Mouse (Mus musculus) midbrain, embryonic 11.5 days (tissue): ENCODE results near the gene Osgin1. TPM values are rescaled to one million over a fixed set of nuclear protein-coding genes. Genes with fewer than 3 reads are reported as not detected.

Source experiments
- ATAC-seq: fragments of 200-750 bp; cut with Nextera tagmentation; 2 replicates; pipeline ENCODE4 v1.8.0; 2017; ENCODE audit warnings: moderate TSS enrichment, moderate library complexity; ENCODE audit not compliant: low FRiP score
- DNase-seq: peaks from one replicate; pipeline ENCODE4 v3.0.0; 2015; ENCODE audit warnings: low spot score; ENCODE audit errors: missing footprints
- H3K27ac ChIP-seq: fragments of 300-500 bp; sonication (generic); 2 replicates; pipeline ENCODE4 v1.5.1; 2014; ENCODE audit warnings: low read depth, low read length
- H3K27me3 ChIP-seq: fragments of 300-500 bp; sonication (generic); 2 replicates; pipeline ENCODE4 v1.6.1; 2014; ENCODE audit warnings: mild to moderate bottlenecking, low read length, moderate library complexity, mixed read lengths; ENCODE audit not compliant: control insufficient read depth, insufficient read depth
- H3K36me3 ChIP-seq: fragments of 300-500 bp; sonication (generic); 2 replicates; pipeline ENCODE4 v1.6.1; 2014; ENCODE audit warnings: mild to moderate bottlenecking, low read length, moderate library complexity, mixed read lengths; ENCODE audit not compliant: control insufficient read depth, insufficient read depth
- H3K4me1 ChIP-seq: fragments of 300-500 bp; sonication (generic); 2 replicates; pipeline ENCODE4 v1.6.1; 2014; ENCODE audit warnings: low read length; ENCODE audit not compliant: control insufficient read depth, insufficient read depth
- H3K4me2 ChIP-seq: fragments of 300-500 bp; sonication (generic); 2 replicates; pipeline ENCODE4 v1.6.1; 2014; ENCODE audit warnings: mild to moderate bottlenecking, moderate library complexity
- H3K4me3 ChIP-seq: fragments of 300-500 bp; sonication (generic); 2 replicates; pipeline ENCODE4 v1.5.1; 2014; ENCODE audit warnings: low read depth, low read length
- H3K9ac ChIP-seq: fragments of 300-500 bp; sonication (generic); 2 replicates; pipeline ENCODE4 v1.6.1; 2014; ENCODE audit warnings: low read length
- H3K9me3 ChIP-seq: fragments of 300-500 bp; sonication (generic); 2 replicates; pipeline ENCODE4 v1.6.1; 2016; ENCODE audit warnings: low read length; ENCODE audit not compliant: control insufficient read depth
- WGBS: fragments of 180-500 bp; shearing (Covaris S2); extraction: QIAGEN DNeasy Blood & Tissue Kit; methylation state at CpG from one replicate; pipeline ENCODE4 v1.1.7; 2014; 5-methylcytosine and 5-hydroxymethylcytosine counted together
- polyA plus RNA-seq: library from polyadenylated mRNA; unstranded; fragments of >200 nt; fragmentation: Nextera tagmentation; extraction: Ambion mirVana; gene quantifications from 2 replicates; pipeline ENCODE4 v1.2.1, GENCODE M21; 2014

The Osgin1 gene
- polyA plus RNA-seq, 1 experiment from 2014 or later: 0.26 TPM

DNA sequence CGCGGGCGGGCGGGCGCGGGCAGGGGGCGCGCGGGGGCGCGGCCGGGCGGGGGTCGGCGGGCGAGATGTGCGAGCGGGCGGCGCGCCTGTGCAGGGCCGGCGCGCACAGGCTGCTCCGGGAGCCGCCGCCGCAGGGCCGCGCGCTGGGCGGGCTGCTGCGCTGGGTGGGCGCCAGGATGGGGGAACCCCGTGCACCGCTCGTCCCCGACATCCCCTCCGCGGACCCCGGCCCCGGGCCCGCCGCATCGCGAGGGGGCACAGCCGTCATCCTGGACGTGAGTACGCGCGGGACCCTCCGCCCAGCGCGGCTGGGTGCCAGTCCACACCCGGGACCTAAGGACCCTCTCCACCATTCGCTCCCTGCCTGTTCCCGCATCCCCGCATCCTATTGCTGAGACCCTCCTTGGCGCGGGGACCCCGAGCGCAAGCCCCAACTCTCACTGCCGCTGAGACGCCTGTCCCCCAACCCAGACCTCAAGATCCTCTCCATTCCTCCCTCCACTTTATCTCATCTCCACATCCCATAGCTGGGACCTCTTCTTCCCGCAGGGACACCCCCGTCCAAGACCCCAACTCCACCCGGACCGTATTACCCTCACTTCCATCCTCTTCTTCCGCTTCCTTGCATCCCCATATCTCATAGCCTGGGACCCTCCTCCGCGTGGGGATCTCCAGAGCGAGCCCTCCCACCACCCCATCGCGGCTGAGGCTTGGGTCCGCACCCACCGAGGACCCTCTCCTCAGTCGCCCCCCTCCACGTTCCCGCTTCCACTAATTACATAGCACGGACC lies 13.3 kb downstream of the Osgin1 start:
- WGBS: under 1% methylated on average over 46 of the region's 80 CpGs
- Histone ChIP-seq H3K4me2 (peak overlapping the region; percentile 90), H3K27ac (no peak overlapping the region), H3K9ac (peak overlapping the region; percentile 78), H3K27me3 (peaks cover 7% of the 10 kb centered on the region), H3K4me1 (peaks cover 7% of the 10 kb centered on the region; the same call in 1 of the 2 replicates), H3K4me3 (peak overlapping the region; percentile 59), H3K36me3 (no peaks in the 10 kb centered on the region), H3K9me3 (no peaks in the 10 kb centered on the region)
- ATAC-seq: peak; percentile 73
- DNase-seq: peak; percentile 94

DNA sequence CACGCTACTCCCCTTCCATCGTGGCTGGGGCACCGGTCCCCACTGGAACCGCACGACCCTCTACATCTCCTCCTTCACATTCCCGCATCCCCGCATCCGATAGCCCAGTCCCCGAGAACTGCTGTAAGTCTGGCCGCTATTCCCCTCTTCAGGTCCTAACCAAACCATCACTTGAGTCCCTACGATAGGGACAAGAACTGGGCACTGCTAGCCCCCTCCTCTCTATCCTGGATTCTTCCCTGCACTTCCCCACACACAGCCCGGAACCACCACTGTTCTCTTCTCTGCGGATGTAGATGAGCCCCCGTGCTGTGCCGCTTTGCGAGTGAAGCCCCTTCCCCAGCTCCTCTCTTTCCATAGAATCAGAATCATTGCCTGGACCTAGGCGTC lies 13.9 kb downstream of the Osgin1 start:
- Histone ChIP-seq H3K27ac (no peak overlapping the region), H3K4me3 (peak overlapping the region; percentile 59), H3K27me3 (peaks cover 7% of the 10 kb centered on the region), H3K4me1 (peaks cover 7% of the 10 kb centered on the region; the same call in 1 of the 2 replicates), H3K4me2 (peak overlapping the region; percentile 90), H3K9ac (peak overlapping the region; percentile 78), H3K36me3 (no peaks in the 10 kb centered on the region), H3K9me3 (no peaks in the 10 kb centered on the region)
- peak; percentile 12; the same call in 1 of the 2 replicates for ATAC-seq
- peak; percentile 92 for DNase-seq
- WGBS: under 1% methylated on average over 17 of the region's 17 CpGs

GRCm38 (mm10) chr8:119449627-119450026 lies 15.7 kb downstream of the Osgin1 start:
- Histone ChIP-seq H3K27me3 (peaks cover 7% of the 10 kb centered on the region), H3K9me3 (no peaks in the 10 kb centered on the region), H3K4me1 (peaks cover 7% of the 10 kb centered on the region; the same call in 1 of the 2 replicates), H3K4me2 (no peak overlapping the region), H3K36me3 (no peaks in the 10 kb centered on the region), H3K4me3 (no peak overlapping the region), H3K27ac (no peak overlapping the region), H3K9ac (no peak overlapping the region)
- WGBS: 80% methylated on average over 12 of the region's 12 CpGs
- ATAC-seq (no peak), DNase-seq (no peak)

GRCm38 (mm10) chr8:119451131-119451530 lies 17.2 kb downstream of the Osgin1 start:
- no peak overlapping the region for H3K4me2 ChIP-seq
- ATAC-seq (no peak), DNase-seq (no peak)
- peaks cover 7% of the 10 kb centered on the region for H3K27me3 ChIP-seq
- H3K9me3 ChIP-seq: no peaks in the 10 kb centered on the region
- WGBS: 85% methylated on average over 4 of the region's 4 CpGs
- peaks cover 4% of the 10 kb centered on the region; the same call in 1 of the 2 replicates for H3K4me1 ChIP-seq
- H3K27ac ChIP-seq: no peak overlapping the region
- H3K9ac ChIP-seq: no peak overlapping the region
- H3K4me3 ChIP-seq: no peak overlapping the region
- no peaks in the 10 kb centered on the region for H3K36me3 ChIP-seq

DNA sequence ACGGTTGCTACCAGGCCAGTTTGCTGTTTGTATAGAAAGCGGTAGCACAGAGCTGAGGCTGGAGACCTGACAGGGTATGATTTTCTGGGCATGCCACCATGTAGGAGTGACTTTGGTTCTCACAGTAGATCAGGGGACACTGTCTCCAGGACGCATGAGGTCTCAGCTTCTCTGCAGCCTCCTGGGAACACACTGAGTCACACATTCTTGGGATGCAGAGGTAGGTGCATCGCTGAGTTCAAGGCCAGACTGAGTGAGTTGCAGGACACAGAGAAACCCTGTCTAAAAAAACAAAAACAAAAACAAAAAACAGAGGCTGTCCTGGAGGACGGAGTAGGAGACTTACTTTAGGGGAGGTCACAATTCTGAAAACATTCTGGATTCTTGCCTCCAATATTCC lies 19.0 kb downstream of the Osgin1 start:
- no peak for DNase-seq
- H3K27ac ChIP-seq: no peak overlapping the region
- no peak overlapping the region for H3K9ac ChIP-seq
- WGBS: 90% methylated on average over 5 of the region's 5 CpGs
- no peaks in the 10 kb centered on the region for H3K36me3 ChIP-seq
- no peak overlapping the region for H3K4me2 ChIP-seq
- no peaks in the 10 kb centered on the region for H3K9me3 ChIP-seq
- no peak for ATAC-seq
- no peak overlapping the region for H3K4me3 ChIP-seq
- H3K4me1 ChIP-seq: no peaks in the 10 kb centered on the region
- peaks cover 2% of the 10 kb centered on the region for H3K27me3 ChIP-seq

DNA sequence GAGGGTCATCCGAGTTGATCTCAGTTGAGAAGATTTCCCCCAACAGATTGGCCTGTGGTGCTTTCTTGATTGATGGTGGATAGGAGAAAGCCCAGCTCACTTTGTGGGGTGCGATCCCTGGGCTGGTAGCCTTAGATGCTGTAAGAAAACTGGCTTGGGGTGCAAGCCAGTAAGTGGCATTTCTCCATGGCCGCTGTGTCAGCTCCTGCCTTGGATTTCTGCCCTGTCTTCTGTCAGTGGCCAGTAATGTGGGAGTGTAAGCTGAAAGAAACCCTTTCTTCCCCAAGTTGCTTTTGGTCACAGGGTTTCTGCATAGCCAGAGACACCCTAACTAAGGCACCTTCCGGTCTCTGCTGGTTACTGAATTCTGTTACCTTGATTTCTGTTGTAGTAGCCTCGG lies 22.1 kb downstream of the Osgin1 start:
- Histone ChIP-seq H3K36me3 (no peaks in the 10 kb centered on the region), H3K4me3 (no peak overlapping the region), H3K4me2 (no peak overlapping the region), H3K9ac (no peak overlapping the region), H3K27ac (no peak overlapping the region), H3K9me3 (no peaks in the 10 kb centered on the region), H3K4me1 (no peaks in the 10 kb centered on the region), H3K27me3 (no peaks in the 10 kb centered on the region)
- no peak for ATAC-seq
- WGBS: 92% methylated on average over 5 of the region's 5 CpGs
- no peak for DNase-seq

DNA sequence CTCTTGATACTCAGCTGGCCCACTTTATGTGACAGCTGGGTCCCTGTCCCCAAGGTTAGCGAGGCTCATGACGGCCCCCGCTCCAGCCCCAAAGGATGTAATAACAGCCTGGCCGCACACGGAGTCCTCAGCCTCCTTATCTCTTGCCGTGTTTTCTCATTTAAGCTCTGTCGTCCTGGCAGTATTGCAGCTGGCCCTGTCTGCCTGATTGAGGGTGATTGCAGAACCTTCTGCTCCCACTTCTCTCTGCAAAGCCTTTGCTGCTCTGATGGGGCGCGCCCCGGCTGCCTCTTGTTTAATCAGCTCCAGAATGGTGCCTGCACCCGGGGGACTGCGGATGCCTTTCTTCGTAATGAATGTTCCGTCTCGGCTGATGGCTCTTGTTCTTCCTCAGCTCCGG lies 25.8 kb downstream of the Osgin1 start:
- Histone ChIP-seq H3K4me2 (no peak overlapping the region), H3K36me3 (no peaks in the 10 kb centered on the region), H3K4me1 (peaks cover 12% of the 10 kb centered on the region), H3K4me3 (no peak overlapping the region), H3K27me3 (no peaks in the 10 kb centered on the region; the same call in 1 of the 2 replicates), H3K9ac (peak overlapping the region; percentile 16; the same call in 1 of the 2 replicates), H3K27ac (0 out of 2 replicates have a peak overlapping the region, but pooled peaks have one; percentile 6), H3K9me3 (no peaks in the 10 kb centered on the region)
- DNase-seq: no peak
- 42% methylated on average over 16 of the region's 16 CpGs for WGBS
- peak; percentile 59; the same call in 1 of the 2 replicates for ATAC-seq

DNA sequence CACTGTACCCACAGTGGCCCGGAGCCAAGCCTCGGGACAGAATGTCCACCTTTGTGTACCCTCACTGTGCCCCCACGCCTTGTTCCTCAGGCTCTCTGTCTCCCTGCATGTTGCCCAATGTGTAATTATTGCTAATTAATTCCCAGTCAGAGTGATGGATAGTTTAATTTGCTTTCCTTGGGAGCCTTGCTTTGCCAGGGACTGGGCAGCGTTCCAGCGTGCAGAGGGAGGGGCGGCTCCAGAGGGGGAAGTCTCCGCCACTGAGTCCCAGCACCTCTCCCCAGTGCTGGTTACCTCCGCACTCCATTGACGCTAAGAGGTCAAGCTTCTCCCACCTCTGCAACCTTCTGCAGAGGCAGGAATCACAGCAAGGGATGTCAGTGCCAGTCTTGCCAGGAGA lies 27.4 kb downstream of the Osgin1 start:
- Histone ChIP-seq H3K4me3 (no peak overlapping the region), H3K36me3 (no peaks in the 10 kb centered on the region), H3K9me3 (no peaks in the 10 kb centered on the region), H3K9ac (no peak overlapping the region), H3K27me3 (peaks cover 2% of the 10 kb centered on the region), H3K27ac (no peak overlapping the region), H3K4me2 (no peak overlapping the region), H3K4me1 (peaks cover 27% of the 10 kb centered on the region)
- ATAC-seq (no peak), DNase-seq (no peak)
- WGBS: 76% methylated on average over 9 of the region's 9 CpGs

DNA sequence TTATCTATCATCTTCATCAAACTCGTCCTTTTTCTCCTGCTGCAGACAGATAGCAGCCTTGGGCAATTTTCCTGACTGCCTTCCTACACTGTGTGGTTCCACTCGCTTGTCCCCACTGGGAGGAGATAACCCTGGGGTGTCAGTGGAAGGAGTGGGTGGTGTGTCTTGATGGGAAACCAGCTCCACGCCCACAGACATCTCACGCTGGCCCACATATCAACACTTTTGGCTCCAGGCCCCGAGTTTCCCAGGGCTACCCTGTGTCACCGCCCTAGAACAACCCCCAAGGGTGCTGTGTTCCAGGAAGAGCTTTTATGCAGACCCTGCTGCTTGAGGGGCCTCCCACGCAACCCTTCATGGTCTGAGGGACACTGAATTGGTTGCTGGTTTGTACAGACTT lies 29.8 kb downstream of the Osgin1 start:
- H3K27me3 ChIP-seq: peaks cover 2% of the 10 kb centered on the region
- WGBS: 48% methylated on average over 7 of the region's 7 CpGs
- no peaks in the 10 kb centered on the region for H3K9me3 ChIP-seq
- no peak overlapping the region for H3K4me3 ChIP-seq
- no peak for DNase-seq
- peak; percentile 13; the same call in 1 of the 2 replicates for ATAC-seq
- H3K27ac ChIP-seq: no peak overlapping the region
- no peaks in the 10 kb centered on the region for H3K36me3 ChIP-seq
- H3K4me2 ChIP-seq: no peak overlapping the region
- peaks cover 28% of the 10 kb centered on the region for H3K4me1 ChIP-seq
- no peak overlapping the region for H3K9ac ChIP-seq
